Mouse (Mus musculus) heart, embryonic 10.5 days (tissue): Measurements from ENCODE around the gene Fpr2. TPM values are rescaled to one million over a fixed set of nuclear protein-coding genes. Genes with fewer than 3 reads are reported as not detected.
"Not testable (repeated sequence)": the region's sequence is repeated elsewhere in the genome, so short reads cannot be mapped to it uniquely, and the experiment has no call there.

Experiments used
- DNase-seq: peaks from one replicate; pipeline ENCODE4 v3.0.0-alpha.2; 2017; ENCODE audit warnings: low spot score
- H3K27ac ChIP-seq: fragments of 300-500 bp; sonication (generic); 2 replicates; pipeline ENCODE4 v1.5.1; 2016; ENCODE audit warnings: mild to moderate bottlenecking
- H3K27me3 ChIP-seq: fragments of 300-500 bp; sonication (generic); 2 replicates; pipeline ENCODE4 v1.6.1; 2016; ENCODE audit warnings: mild to moderate bottlenecking; ENCODE audit not compliant: poor library complexity, insufficient read depth, severe bottlenecking
- H3K36me3 ChIP-seq: fragments of 300-500 bp; sonication (generic); 2 replicates; pipeline ENCODE4 v1.6.1; 2016; ENCODE audit warnings: mild to moderate bottlenecking, moderate library complexity
- H3K4me1 ChIP-seq: fragments of 300-500 bp; sonication (generic); 2 replicates; pipeline ENCODE4 v1.6.1; 2016; ENCODE audit warnings: mild to moderate bottlenecking
- H3K4me3 ChIP-seq: fragments of 300-500 bp; sonication (generic); 2 replicates; pipeline ENCODE4 v1.5.1; 2016; ENCODE audit warnings: mild to moderate bottlenecking, moderate library complexity
- H3K9me3 ChIP-seq: fragments of 300-500 bp; sonication (generic); 2 replicates; pipeline ENCODE4 v1.6.1; 2016; ENCODE audit warnings: mild to moderate bottlenecking, moderate library complexity
- WGBS: fragments of 180-500 bp; shearing (Covaris S2); methylation state at CpG from one replicate; pipeline ENCODE4 v1.1.7; 2016; 5-methylcytosine and 5-hydroxymethylcytosine counted together
- polyA plus RNA-seq: library from polyadenylated mRNA; unstranded; fragments of >200 nt; fragmentation: Nextera tagmentation; extraction: Ambion mirVana; gene quantifications from 2 replicates; pipeline ENCODE4 v1.2.1, GENCODE M21; 2016

Gene Fpr2
- polyA plus RNA-seq, 1 experiment from 2014 or later = not detected

DNA sequence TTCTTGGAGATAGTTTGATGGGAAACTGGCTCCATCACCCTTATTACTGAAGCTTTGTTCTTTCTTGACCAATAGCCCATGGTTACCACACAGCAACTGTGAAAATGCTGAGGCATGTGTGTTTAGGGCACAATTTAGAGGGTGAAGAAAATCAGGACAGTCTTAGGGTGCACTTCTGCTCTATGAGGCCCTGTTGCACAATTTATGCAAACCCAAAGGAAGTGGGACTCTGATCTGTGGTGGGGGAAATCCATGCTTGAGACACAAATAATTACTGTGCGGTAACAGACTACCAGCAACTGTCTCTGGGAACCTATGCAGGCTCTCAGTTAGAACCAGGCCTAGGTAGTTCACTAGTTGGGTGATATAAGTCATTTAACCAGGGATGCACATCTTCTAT, 13.1 kb downstream of the Fpr2 start:
- DNase-seq = no peak
- H3K36me3 ChIP-seq = no peaks in the 10 kb centered on the region
- H3K4me3 ChIP-seq = no peak overlapping the region
- H3K27me3 ChIP-seq = no peaks in the 10 kb centered on the region
- no peaks in the 10 kb centered on the region for H3K9me3 ChIP-seq
- H3K4me1 ChIP-seq = no peaks in the 10 kb centered on the region
- H3K27ac ChIP-seq = no peak overlapping the region
- WGBS = 85% methylated on average over 1 of the region's 1 CpGs

DNA sequence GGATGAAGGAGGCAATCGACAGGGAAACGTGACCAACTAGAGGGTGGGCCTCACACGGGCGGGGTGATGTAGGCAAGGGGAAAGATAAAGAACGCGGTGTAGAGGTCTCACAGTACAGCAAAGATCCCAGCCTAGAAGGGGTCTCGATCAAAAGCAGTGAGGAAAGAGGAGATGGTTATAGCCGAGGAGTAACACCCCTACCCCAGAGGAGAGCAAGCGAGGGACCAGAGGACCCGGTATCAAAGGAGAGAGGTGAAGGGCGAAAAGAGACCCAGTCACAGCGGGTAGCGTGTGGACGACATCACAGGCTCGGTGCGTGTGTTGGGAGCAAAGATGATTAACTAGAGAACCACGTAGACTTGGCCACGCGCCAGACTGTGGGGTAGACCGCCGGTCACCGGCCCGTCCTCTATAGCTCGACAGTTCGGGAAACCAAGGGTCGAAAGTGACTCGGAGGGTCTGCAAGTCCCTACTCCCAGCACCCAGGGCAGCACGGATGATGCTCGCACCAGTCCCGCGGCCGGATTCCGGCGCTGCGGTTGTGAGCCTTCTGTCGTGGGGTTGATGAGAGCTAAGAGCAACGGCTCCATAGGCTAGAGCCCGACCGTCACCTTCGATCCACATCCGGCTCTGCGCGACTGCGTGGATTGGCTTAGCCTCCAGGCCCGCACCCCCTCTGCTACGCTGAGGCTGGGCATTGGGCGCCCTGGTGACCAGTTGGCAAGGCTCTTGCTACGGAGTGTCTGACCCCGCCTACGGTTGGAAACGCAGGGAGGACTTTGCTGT, 22.2 kb downstream of the Fpr2 start:
- Histone ChIP-seq H3K4me3 (peak overlapping the region; percentile 64), H3K9me3 (peaks cover 5% of the 10 kb centered on the region; the same call in 1 of the 2 replicates), H3K27me3 (no peaks in the 10 kb centered on the region), H3K36me3 (no peaks in the 10 kb centered on the region), H3K27ac (peak overlapping the region; percentile 80), H3K4me1 (no peaks in the 10 kb centered on the region)
- DNase-seq = peak; percentile 93
- 17% methylated on average over 51 of the region's 51 CpGs for WGBS

DNA sequence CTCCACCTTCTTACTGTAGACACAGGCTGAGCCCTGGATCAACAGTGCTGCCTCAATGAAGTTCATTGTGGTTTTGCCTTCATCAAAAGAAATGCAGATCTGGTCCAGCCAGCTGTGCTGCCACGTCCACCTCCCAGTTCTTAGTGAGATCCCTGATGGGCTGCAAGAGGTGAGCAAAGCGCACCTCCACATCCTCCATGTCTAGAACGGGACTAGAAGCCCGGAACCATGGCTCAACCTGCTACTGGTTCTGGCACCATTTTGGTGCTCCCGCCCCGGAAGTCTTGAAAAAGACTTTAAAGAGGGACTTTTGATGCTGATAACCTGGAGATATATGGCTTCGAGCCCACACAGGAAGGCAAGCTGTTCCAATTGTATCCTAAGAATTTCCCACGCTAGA, 25.0 kb downstream of the Fpr2 start:
- not testable (repeated sequence) for H3K4me1 ChIP-seq, H3K9me3 ChIP-seq, H3K4me3 ChIP-seq, H3K36me3 ChIP-seq, DNase-seq, H3K27ac ChIP-seq, H3K27me3 ChIP-seq
- WGBS = 83% methylated on average over 8 of the region's 8 CpGs

DNA sequence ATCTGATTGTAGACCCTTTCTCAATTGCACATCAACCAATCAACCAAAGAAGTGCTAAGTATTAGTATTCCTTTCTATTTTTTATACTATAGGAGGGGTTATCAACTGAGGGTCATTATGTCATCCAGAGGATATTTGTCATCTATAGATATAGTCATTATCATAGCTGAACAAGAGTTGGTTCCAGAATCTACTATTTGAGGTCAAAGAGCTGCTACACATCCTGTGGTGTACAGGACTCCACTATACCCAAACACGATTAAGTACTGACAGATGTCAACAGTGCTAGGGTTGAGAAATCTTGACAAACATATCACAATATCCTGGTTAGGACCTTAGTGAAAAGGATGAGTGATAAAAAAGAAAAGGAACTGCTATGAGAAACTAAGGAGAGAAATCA, 29.8 kb downstream of the Fpr2 start:
- Histone ChIP-seq H3K27me3 (no peaks in the 10 kb centered on the region), H3K27ac (no peak overlapping the region), H3K4me3 (no peak overlapping the region), H3K36me3 (no peaks in the 10 kb centered on the region), H3K4me1 (no peaks in the 10 kb centered on the region), H3K9me3 (0 out of 2 replicates have a peak, but pooled peaks cover 2% of the 10 kb centered on the region)
- DNase-seq = no peak
- WGBS = 87% methylated on average over 1 of the region's 1 CpGs

DNA sequence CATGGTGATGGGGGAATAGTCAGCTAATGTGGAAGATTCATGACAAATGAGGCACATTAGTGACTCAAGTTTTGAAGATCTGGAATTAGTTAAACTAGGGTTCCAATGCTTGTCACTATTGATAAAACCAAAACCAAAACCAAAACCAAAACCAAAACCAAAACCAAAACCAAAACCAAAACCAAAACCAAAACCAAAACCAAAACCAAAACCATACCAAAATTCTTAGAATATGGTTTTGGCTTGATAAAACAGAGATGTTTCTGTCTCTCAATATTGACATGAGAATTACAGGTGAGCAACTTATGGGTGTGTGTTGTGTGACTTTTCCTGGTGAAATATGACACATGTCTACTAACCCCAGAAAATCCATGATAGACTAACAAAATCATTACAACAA, 30.2 kb downstream of the Fpr2 start:
- Histone ChIP-seq H3K9me3 (0 out of 2 replicates have a peak, but pooled peaks cover 2% of the 10 kb centered on the region), H3K4me3 (no peak overlapping the region), H3K27ac (no peak overlapping the region), H3K4me1 (no peaks in the 10 kb centered on the region), H3K36me3 (no peaks in the 10 kb centered on the region), H3K27me3 (no peaks in the 10 kb centered on the region)
- no peak for DNase-seq

Other genes starting within 250 kb of the Fpr2 start
- not detected in 2 replicates for gene Vmn2r90, start 184.1 kb upstream of the Fpr2 start, polyA plus RNA-seq
- 30.7 and 32.3 TPM in 2 replicates for gene Spaca6, start 60.7 kb upstream of the Fpr2 start, polyA plus RNA-seq
- 0.68 and 1.1 TPM in 2 replicates for gene Has1, start 32.6 kb upstream of the Fpr2 start, polyA plus RNA-seq
- gene Fpr1, start 3.9 kb upstream of the Fpr2 start, polyA plus RNA-seq = 0.10 TPM in 1 of 2 replicates, not detected in the other
- gene Fpr3, start within 50 bp of the Fpr2 start, polyA plus RNA-seq = not detected in 2 replicates
- not detected in 2 replicates for gene Fpr-rs4, start 133.9 kb downstream of the Fpr2 start, polyA plus RNA-seq
- not detected in 2 replicates for gene Vmn2r124, start 161.6 kb downstream of the Fpr2 start, polyA plus RNA-seq
- not detected in 2 replicates for gene Vmn2r91, start 197.2 kb downstream of the Fpr2 start, polyA plus RNA-seq